Mouse (Mus musculus): ENCODE measurements at regions not wholly inside any gene's neighbourhood (a gene's known extent, or its start where the extent isn't known, plus 50 kb on each side); places are given as distances from the start of the nearest gene placed in this dataset.

DNA sequence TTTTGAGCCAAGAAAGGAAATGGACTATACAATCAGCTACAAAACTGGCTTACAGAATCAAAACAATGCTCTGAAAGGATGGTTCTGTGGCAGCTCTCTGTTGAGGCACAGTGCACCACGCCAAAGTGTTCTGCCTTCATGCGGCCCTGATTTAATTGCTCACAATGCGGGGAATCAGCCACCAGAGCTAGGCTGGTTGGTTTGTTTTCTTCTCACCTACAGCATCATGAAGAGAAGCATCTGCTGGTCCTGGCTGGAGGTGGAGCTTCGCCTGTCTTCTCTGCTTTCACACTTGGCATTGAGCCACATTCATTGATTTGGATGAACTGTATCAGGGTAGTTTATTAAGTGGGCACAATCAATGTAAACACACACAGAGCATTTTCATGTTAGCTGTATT is 583.2 kb upstream of the Chrm3 start:
- TF ChIP-seq GATA1 (IDR thresholded peaks at IDR 0.05; ENCODE audit: borderline replicate concordance, low read length), result no peak
- no peak for TF ChIP-seq FLI1 (IDR thresholded peaks at IDR 0.05; ENCODE audit: low read length)

Data from megakaryocyte, embryonic 14.5 days (primary cell).